Mouse (Mus musculus): ENCODE measurements around the gene Gipc2. TPM values are rescaled to one million over a fixed set of nuclear protein-coding genes. Genes with fewer than 3 reads are reported as not detected.

Gipc2 gene
- total RNA-seq, 2 experiments from 2014 or later, result 3.5 to 4.6 TPM

- DNase-seq, result no peak
These were observed 24.8 kb upstream of the Gipc2 start for GRCm38 (mm10) chr3:152190679-152191477.

- no peak for DNase-seq
These were observed 23.3 kb upstream of the Gipc2 start for GRCm38 (mm10) chr3:152189306-152189705.

GRCm38 (mm10) chr3:152186106-152186505 is 20.1 kb upstream of the Gipc2 start:
- peak; percentile 57 for DNase-seq

GRCm38 (mm10) chr3:152183522-152183921 is 17.5 kb upstream of the Gipc2 start:
- no peak for DNase-seq

GRCm38 (mm10) chr3:152180624-152181023 is 14.6 kb upstream of the Gipc2 start:
- no peak for DNase-seq

- no peak for DNase-seq
These were observed 13.3 kb upstream of the Gipc2 start for GRCm38 (mm10) chr3:152179285-152179684.

GRCm38 (mm10) chr3:152178816-152179215 is 12.8 kb upstream of the Gipc2 start:
- no peak for DNase-seq

- DNase-seq, result no peak
These were observed 6.4 kb upstream of the Gipc2 start for GRCm38 (mm10) chr3:152172322-152172935.

- DNase-seq, result no peak
These were observed 5.8 kb upstream of the Gipc2 start for GRCm38 (mm10) chr3:152171862-152172261.

- no peak for DNase-seq
These were observed 5.2 kb upstream of the Gipc2 start for GRCm38 (mm10) chr3:152171236-152171635.

GRCm38 (mm10) chr3:152170407-152170806 is 4.4 kb upstream of the Gipc2 start:
- DNase-seq, result no peak

- DNase-seq, result no peak
These were observed 2.0 kb upstream of the Gipc2 start for GRCm38 (mm10) chr3:152168007-152168406.

GRCm38 (mm10) chr3:152166699-152167451 is 845 bp upstream of the Gipc2 start:
- no peak for DNase-seq

GRCm38 (mm10) chr3:152165351-152166098 is 505 bp downstream of the Gipc2 start:
- peak; percentile 56 for DNase-seq

- DNase-seq, result no peak
These were observed 1.0 kb downstream of the Gipc2 start for GRCm38 (mm10) chr3:152165014-152165350.

GRCm38 (mm10) chr3:152163320-152163719 is 2.7 kb downstream of the Gipc2 start:
- no peak for DNase-seq

- DNase-seq, result no peak
These were observed 5.4 kb downstream of the Gipc2 start for GRCm38 (mm10) chr3:152160607-152161006.

- no peak for DNase-seq
These were observed 6.7 kb downstream of the Gipc2 start for GRCm38 (mm10) chr3:152159321-152159720.

- DNase-seq, result no peak
These were observed 7.4 kb downstream of the Gipc2 start for GRCm38 (mm10) chr3:152158344-152159291.

- no peak for DNase-seq
These were observed 9.1 kb downstream of the Gipc2 start for GRCm38 (mm10) chr3:152156816-152157496.

Measured in heart, postnatal 4 days (tissue).